ENCODE assay signal across 15 mouse cellular contexts in the genomic region with DNA sequence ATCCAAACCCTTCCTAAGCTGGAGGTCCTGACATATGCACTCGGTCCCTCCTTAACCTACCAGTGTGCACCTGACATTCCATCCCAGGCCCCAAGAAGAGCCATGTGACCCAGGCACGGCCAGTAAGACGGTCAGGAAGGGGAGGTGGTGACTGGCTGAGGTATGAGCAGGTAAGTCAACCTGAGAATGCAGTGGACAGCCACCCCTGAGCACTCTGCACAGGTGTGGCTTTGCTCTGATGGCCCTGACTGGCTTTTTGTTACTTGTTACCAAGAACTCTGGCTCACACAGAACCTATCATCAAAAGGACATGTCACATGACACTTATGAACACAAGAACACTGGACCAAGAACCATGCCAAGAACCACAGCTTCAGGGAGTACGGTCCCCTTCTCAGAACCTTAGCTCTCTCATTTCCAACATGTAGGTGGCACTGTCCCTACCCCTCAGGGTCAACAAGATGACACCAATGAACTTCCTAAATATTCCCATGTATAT. TPM values are rescaled to one million over a fixed set of nuclear protein-coding genes. Genes with fewer than 3 reads are reported as not detected.
DNase-seq lines count a peak whose midpoint lies in the region; ATAC-seq and TF ChIP-seq lines count a peak whose summit lies in the region.
"Had no signal": no experiment of that assay in that cellular context is flagged by ENCODE, and none has a peak within 500 bp of the region (broad histone marks: within the 10 kb centered on the region; RNA-seq: fewer than 3 reads in every experiment).

No protein-coding gene starts in this region.

- no peaks in the 10 kb centered on the region for H3K9me3 ChIP-seq in kidney, embryonic 15.5 days (replicated peaks)
- H3K9me3 ChIP-seq in midbrain, embryonic 15.5 days, result no peaks in the 10 kb centered on the region
- H3K9me3 ChIP-seq in midbrain, postnatal 0 days (ENCODE audit: low read length), result no peaks in the 10 kb centered on the region
- no peaks in the 10 kb centered on the region for H3K9me3 ChIP-seq in neural tube, embryonic 15.5 days (replicated peaks)
- H3K9me3 ChIP-seq: megakaryocyte, embryonic 14.5 days had no signal

- H3K4me2 ChIP-seq in kidney, embryonic 15.5 days, result no peak overlapping the region
- H3K4me2 ChIP-seq in midbrain, embryonic 15.5 days, result no peak overlapping the region
- no peak overlapping the region for H3K4me2 ChIP-seq in midbrain, postnatal 0 days (ENCODE audit: low read depth, low read length, poor library complexity, severe bottlenecking)
- no peak overlapping the region for H3K4me2 ChIP-seq in neural tube, embryonic 15.5 days

- H3K27ac ChIP-seq in gastrocnemius, adult 2 months, result peak overlapping the region; percentile 69
- 0 out of 2 replicates have a peak overlapping the region, but pooled peaks have one; percentile 22 for H3K27ac ChIP-seq in kidney, embryonic 15.5 days
- peak overlapping the region; percentile 17; the same call in 1 of the 2 replicates for H3K27ac ChIP-seq in midbrain, embryonic 15.5 days
- no peak overlapping the region for H3K27ac ChIP-seq in midbrain, postnatal 0 days (ENCODE audit: low read depth, low read length)
- 0 out of 2 replicates have a peak overlapping the region, but pooled peaks have one; percentile 24 for H3K27ac ChIP-seq in neural tube, embryonic 15.5 days (replicated peaks)

- H3K27me3 ChIP-seq in kidney, embryonic 15.5 days, result no peaks in the 10 kb centered on the region
- no peaks in the 10 kb centered on the region for H3K27me3 ChIP-seq in midbrain, embryonic 15.5 days (replicated peaks)
- no peaks in the 10 kb centered on the region for H3K27me3 ChIP-seq in midbrain, postnatal 0 days (ENCODE audit: insufficient read depth, low read length)
- no peaks in the 10 kb centered on the region for H3K27me3 ChIP-seq in neural tube, embryonic 15.5 days (replicated peaks)
- H3K27me3 ChIP-seq: megakaryocyte, embryonic 14.5 days had no signal

- H3K4me3 ChIP-seq in gastrocnemius, adult 2 months, result no peak overlapping the region
- H3K4me3 ChIP-seq in kidney, embryonic 15.5 days (replicated peaks), result no peak overlapping the region
- H3K4me3 ChIP-seq in midbrain, embryonic 15.5 days, result no peak overlapping the region
- no peak overlapping the region for H3K4me3 ChIP-seq in midbrain, postnatal 0 days (ENCODE audit: low read depth, low read length)
- H3K4me3 ChIP-seq in neural tube, embryonic 15.5 days (replicated peaks), result no peak overlapping the region
- H3K4me3 ChIP-seq: megakaryocyte, embryonic 14.5 days had no signal

- peaks cover 24% of the 10 kb centered on the region for H3K36me3 ChIP-seq in kidney, embryonic 15.5 days
- H3K36me3 ChIP-seq in midbrain, embryonic 15.5 days (replicated peaks), result no peaks in the 10 kb centered on the region
- H3K36me3 ChIP-seq in midbrain, postnatal 0 days (ENCODE audit: insufficient read depth, low read length), result peaks cover 6% of the 10 kb centered on the region; the same call in 1 of the 2 replicates
- peaks cover 2% of the 10 kb centered on the region; the same call in 1 of the 2 replicates for H3K36me3 ChIP-seq in neural tube, embryonic 15.5 days

- 65% methylated on average over 4 of the region's 4 CpGs for WGBS in kidney, embryonic 15.5 days
- WGBS in midbrain, embryonic 15.5 days, result 88% methylated on average over 4 of the region's 4 CpGs
- 90% methylated on average over 4 of the region's 4 CpGs for WGBS in midbrain, postnatal 0 days
- 89% methylated on average over 4 of the region's 4 CpGs for WGBS in neural tube, embryonic 15.5 days

- no peak for DNase-seq in gastrocnemius, adult 2 months
- DNase-seq in gastrocnemius, adult 18-20 months (ENCODE audit: low spot score), result no peak
- no peak for DNase-seq in kidney, adult 18-20 months
- no peak for DNase-seq in midbrain, postnatal 0 days (ENCODE audit: low spot score)
- DNase-seq in retina, postnatal 1 day, result no peak
- DNase-seq: B cell, adult 2 months; cerebellum, postnatal 14 days; liver, postnatal 0 days; right cerebral cortex, postnatal 4 days; thymus, adult 2 months had no signal

- intact Hi-C loops in gastrocnemius, adult 2 months (cut with DNase I), result loop anchor here (5.0 kb wide), 1 partner anchor 56 kb away; no protein-coding TSS in a partner anchor

- peaks cover 79% of the 10 kb centered on the region for H3K4me1 ChIP-seq in kidney, embryonic 15.5 days
- peaks cover 49% of the 10 kb centered on the region for H3K4me1 ChIP-seq in midbrain, embryonic 15.5 days
- peaks cover 7% of the 10 kb centered on the region for H3K4me1 ChIP-seq in midbrain, postnatal 0 days (ENCODE audit: insufficient read depth, low read length)
- peaks cover 84% of the 10 kb centered on the region for H3K4me1 ChIP-seq in neural tube, embryonic 15.5 days

- TF ChIP-seq CTCF in gastrocnemius, adult 2 months (IDR thresholded peaks at IDR 0.05), result no peak
- no peak for TF ChIP-seq CTCF in midbrain, postnatal 0 days (IDR thresholded peaks at IDR 0.05)

- ATAC-seq in kidney, embryonic 15.5 days (replicated peaks; ENCODE audit: low FRiP score), result no peak
- ATAC-seq in midbrain, embryonic 15.5 days (replicated peaks), result no peak
- ATAC-seq in midbrain, postnatal 0 days (ENCODE audit: low FRiP score), result no peak
- ATAC-seq in neural tube, embryonic 15.5 days (ENCODE audit: low FRiP score), result no peak
- ATAC-seq: intestine, postnatal 0 days; liver, postnatal 0 days had no signal

- no peak overlapping the region for H3K9ac ChIP-seq in kidney, embryonic 15.5 days
- no peak overlapping the region for H3K9ac ChIP-seq in midbrain, embryonic 15.5 days
- H3K9ac ChIP-seq in midbrain, postnatal 0 days (replicated peaks; ENCODE audit: low read length, poor library complexity, severe bottlenecking), result no peak overlapping the region
- no peak overlapping the region for H3K9ac ChIP-seq in neural tube, embryonic 15.5 days (replicated peaks)
- H3K9ac ChIP-seq: liver, postnatal 0 days had no signal

RNA-seq across cellular contexts. Expression of gene Ncor2, which starts 53.0 kb away (rescaled TPM):
- 100 to 1,000 TPM; 123 to 153 TPM for total RNA-seq in gastrocnemius, adult 2 months (2021)
- total RNA-seq in gastrocnemius, adult 18-20 months (2021), result 100 to 1,000 TPM; 118 to 134 TPM
- 27.5 and 28.8 TPM in 2 replicates for polyA plus RNA-seq in kidney, embryonic 15.5 days (2015; fragmentation: Nextera tagmentation; extraction: Ambion mirVana)
- 25.6 and 27.6 TPM in 2 replicates for polyA plus RNA-seq in midbrain, embryonic 15.5 days (2015; fragmentation: Nextera tagmentation; extraction: Ambion mirVana)
- 22.8 and 37.8 TPM in 2 replicates for total RNA-seq in midbrain, postnatal 0 days (2014; rRNA removed)
- polyA plus RNA-seq in midbrain, postnatal 0 days (2015; fragmentation: Nextera tagmentation; extraction: Ambion mirVana), result 15.5 and 17.8 TPM in 2 replicates
- polyA plus RNA-seq in neural tube, embryonic 15.5 days (2015; fragmentation: Nextera tagmentation; extraction: Ambion mirVana), result 24.2 and 28.5 TPM in 2 replicates
